Mouse (Mus musculus): ENCODE results near the gene Tra2b. TPM values are rescaled to one million over a fixed set of nuclear protein-coding genes. Genes with fewer than 3 reads are reported as not detected.
"Not testable (repeated sequence)": the region's sequence is repeated elsewhere in the genome, so short reads cannot be mapped to it uniquely, and the experiment has no call there.

Tra2b gene
- polyA plus RNA-seq, 1 experiment from 2014 or later = 132 TPM

DNA sequence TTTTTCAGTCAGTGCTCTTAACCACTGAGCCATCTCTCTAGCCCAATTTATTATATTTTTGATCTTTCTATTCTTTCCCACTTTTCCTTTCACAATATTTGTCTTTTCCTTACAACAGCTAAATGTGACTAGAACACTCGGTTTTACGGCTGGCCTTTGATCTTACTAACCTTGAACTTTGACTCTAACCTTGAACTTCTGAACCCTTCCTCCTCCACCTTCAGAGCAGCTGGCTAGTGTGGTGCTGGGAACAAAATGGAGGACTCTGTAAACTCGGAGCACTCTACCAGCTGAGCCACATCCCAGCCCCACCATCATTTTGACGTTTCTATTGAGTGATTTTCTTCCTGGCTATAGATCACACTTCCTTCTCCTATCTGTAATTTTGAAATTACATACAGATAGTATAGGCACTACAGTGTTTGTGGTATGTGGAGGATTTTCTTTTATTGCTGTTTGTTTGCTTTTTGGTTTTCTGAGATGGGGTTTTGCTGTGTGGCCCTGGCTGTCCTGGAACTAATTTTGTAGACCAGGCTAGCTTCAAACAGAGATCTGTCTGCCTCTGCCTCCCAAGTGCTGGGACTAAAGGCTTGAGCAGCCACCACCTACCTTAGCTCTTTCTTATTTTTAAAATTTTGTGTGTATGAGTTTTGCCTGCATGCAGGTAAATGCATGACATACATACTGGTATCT lies 26.7 kb downstream of the Tra2b start:
- Histone ChIP-seq H3K4me2 (replicated peaks; ENCODE audit: low read depth) (no peak overlapping the region), H3K4me3 (ENCODE audit: low read depth, low read length) (no peak overlapping the region), H3K27ac (ENCODE audit: low read depth, low read length) (no peak overlapping the region), H3K4me1 (replicated peaks; ENCODE audit: control insufficient read depth, insufficient read depth, low read length) (no peaks in the 10 kb centered on the region), H3K9me3 (ENCODE audit: control insufficient read depth) (no peaks in the 10 kb centered on the region), H3K27me3 (replicated peaks; ENCODE audit: control insufficient read depth, insufficient read depth, low read length) (no peaks in the 10 kb centered on the region), H3K9ac (ENCODE audit: low read depth, low read length) (no peak overlapping the region), H3K36me3 (ENCODE audit: control insufficient read depth, insufficient read depth) (peaks cover 24% of the 10 kb centered on the region)
- 67% methylated on average over 4 of the region's 4 CpGs for WGBS
- ATAC-seq = no peak
- no peak for TF ChIP-seq CTCF (IDR thresholded peaks at IDR 0.05; ENCODE audit: low read depth)

DNA sequence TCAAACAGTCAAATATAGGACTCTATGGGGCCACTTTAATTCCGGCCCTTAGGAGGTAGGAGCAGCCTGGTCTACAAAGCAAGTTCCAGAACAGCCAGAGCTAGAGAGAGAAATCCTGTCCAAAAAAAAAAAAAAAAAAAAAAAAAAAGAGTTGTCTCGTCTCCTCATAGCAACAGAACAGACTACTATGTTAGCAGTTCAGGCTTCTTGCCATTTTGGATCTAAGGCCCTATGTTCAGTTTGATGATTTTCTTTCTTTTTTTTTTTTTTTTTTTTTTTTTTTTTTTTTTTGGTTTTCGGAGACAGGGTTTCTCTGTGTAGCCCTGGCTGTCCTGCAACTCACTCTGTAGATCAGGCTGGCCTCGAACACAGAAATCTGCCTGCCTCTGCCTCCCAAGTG lies 27.4 kb downstream of the Tra2b start:
- H3K9ac ChIP-seq (ENCODE audit: low read depth, low read length); H3K4me3 ChIP-seq (ENCODE audit: low read depth, low read length); H3K4me1 ChIP-seq (replicated peaks; ENCODE audit: control insufficient read depth, insufficient read depth, low read length); H3K9me3 ChIP-seq (ENCODE audit: control insufficient read depth); ATAC-seq; H3K27ac ChIP-seq (ENCODE audit: low read depth, low read length); H3K4me2 ChIP-seq (replicated peaks; ENCODE audit: low read depth); H3K27me3 ChIP-seq (replicated peaks; ENCODE audit: control insufficient read depth, insufficient read depth, low read length): not testable (repeated sequence)
- peaks cover 18% of the 10 kb centered on the region for H3K36me3 ChIP-seq (ENCODE audit: control insufficient read depth, insufficient read depth)
- WGBS = 82% methylated on average over 4 of the region's 4 CpGs

DNA sequence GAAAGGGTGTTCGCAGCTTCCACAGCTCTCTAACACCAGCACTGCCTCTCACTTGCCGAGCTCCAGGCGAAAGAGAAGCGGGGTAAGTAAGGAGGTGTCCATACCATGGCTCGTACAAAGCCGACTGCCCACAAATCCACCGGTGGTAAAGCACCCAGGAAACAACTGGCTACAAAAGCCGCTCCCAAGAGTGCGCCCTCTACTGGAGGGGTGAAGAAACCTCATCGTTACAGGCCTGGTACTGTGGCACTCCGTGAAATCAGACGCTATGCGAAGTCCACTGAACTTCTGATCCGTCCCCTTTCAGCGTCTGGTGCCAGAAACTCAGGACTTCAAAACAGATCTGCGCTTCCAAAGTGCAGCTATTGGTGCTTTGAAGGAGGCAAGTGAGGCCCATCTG lies 29.0 kb downstream of the Tra2b start:
- H3K9me3 ChIP-seq (ENCODE audit: control insufficient read depth) = no peaks in the 10 kb centered on the region
- WGBS = 90% methylated on average over 16 of the region's 16 CpGs
- peak; percentile 52 for TF ChIP-seq CTCF (IDR thresholded peaks at IDR 0.05; ENCODE audit: low read depth)
- no peak overlapping the region for H3K27ac ChIP-seq (ENCODE audit: low read depth, low read length)
- no peak overlapping the region for H3K4me3 ChIP-seq (ENCODE audit: low read depth, low read length)
- no peak for ATAC-seq
- H3K27me3 ChIP-seq (replicated peaks; ENCODE audit: control insufficient read depth, insufficient read depth, low read length) = no peaks in the 10 kb centered on the region
- no peaks in the 10 kb centered on the region for H3K4me1 ChIP-seq (replicated peaks; ENCODE audit: control insufficient read depth, insufficient read depth, low read length)
- peaks cover 7% of the 10 kb centered on the region for H3K36me3 ChIP-seq (ENCODE audit: control insufficient read depth, insufficient read depth)
- no peak overlapping the region for H3K4me2 ChIP-seq (replicated peaks; ENCODE audit: low read depth)
- H3K9ac ChIP-seq (ENCODE audit: low read depth, low read length) = no peak overlapping the region

DNA sequence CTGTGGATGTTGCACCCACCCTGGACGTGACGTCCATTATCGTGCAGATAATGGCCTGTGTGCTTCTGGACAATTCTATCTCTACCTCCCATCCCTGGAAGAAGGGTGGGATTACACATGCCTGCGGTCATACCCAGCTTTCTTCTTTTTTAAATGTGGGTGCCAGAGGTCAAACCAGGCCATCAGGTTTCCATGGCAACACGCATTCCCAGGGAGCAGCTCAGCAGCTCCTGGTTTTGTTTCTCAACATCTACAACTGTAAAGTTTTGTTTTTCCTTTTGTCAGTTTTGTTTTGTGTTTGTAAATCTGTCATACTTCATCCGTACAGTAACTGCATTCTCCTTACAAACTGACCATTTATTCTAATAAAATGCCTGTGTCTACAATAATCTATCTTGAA lies 31.3 kb downstream of the Tra2b start:
- no peaks in the 10 kb centered on the region for H3K27me3 ChIP-seq (replicated peaks; ENCODE audit: control insufficient read depth, insufficient read depth, low read length)
- no peak for TF ChIP-seq CTCF (IDR thresholded peaks at IDR 0.05; ENCODE audit: low read depth)
- H3K27ac ChIP-seq (ENCODE audit: low read depth, low read length) = no peak overlapping the region
- WGBS = 55% methylated on average over 6 of the region's 6 CpGs
- no peaks in the 10 kb centered on the region for H3K4me1 ChIP-seq (replicated peaks; ENCODE audit: control insufficient read depth, insufficient read depth, low read length)
- no peaks in the 10 kb centered on the region for H3K36me3 ChIP-seq (ENCODE audit: control insufficient read depth, insufficient read depth)
- no peaks in the 10 kb centered on the region for H3K9me3 ChIP-seq (ENCODE audit: control insufficient read depth)
- no peak overlapping the region for H3K9ac ChIP-seq (ENCODE audit: low read depth, low read length)
- H3K4me3 ChIP-seq (ENCODE audit: low read depth, low read length) = no peak overlapping the region
- no peak for ATAC-seq
- H3K4me2 ChIP-seq (replicated peaks; ENCODE audit: low read depth) = no peak overlapping the region

DNA sequence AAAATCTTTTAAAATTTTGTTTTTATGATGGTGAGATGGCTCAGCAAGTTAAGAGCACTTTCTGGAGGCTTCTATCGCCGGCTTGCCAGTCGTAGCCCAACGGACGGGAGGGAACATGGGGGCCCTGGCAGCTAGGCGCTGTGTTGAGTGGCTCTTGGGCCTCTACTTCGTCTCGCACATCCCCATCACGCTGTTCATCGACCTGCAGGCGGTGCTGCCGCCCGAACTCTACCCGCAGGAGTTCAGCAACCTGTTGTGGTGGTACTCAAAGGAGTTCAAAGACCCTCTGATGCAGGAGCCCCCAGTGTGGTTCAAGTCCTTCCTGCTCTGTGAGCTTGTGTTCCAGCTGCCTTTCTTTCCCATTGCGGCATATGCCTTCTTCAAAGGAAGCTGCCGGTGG lies 35.5 kb downstream of the Tra2b start:
- not testable (repeated sequence) for H3K27ac ChIP-seq (ENCODE audit: low read depth, low read length); H3K27me3 ChIP-seq (replicated peaks; ENCODE audit: control insufficient read depth, insufficient read depth, low read length); H3K4me1 ChIP-seq (replicated peaks; ENCODE audit: control insufficient read depth, insufficient read depth, low read length); H3K36me3 ChIP-seq (ENCODE audit: control insufficient read depth, insufficient read depth); ATAC-seq; H3K4me2 ChIP-seq (replicated peaks; ENCODE audit: low read depth); H3K4me3 ChIP-seq (ENCODE audit: low read depth, low read length); H3K9me3 ChIP-seq (ENCODE audit: control insufficient read depth); H3K9ac ChIP-seq (ENCODE audit: low read depth, low read length)
- WGBS = 84% methylated on average over 16 of the region's 16 CpGs

DNA sequence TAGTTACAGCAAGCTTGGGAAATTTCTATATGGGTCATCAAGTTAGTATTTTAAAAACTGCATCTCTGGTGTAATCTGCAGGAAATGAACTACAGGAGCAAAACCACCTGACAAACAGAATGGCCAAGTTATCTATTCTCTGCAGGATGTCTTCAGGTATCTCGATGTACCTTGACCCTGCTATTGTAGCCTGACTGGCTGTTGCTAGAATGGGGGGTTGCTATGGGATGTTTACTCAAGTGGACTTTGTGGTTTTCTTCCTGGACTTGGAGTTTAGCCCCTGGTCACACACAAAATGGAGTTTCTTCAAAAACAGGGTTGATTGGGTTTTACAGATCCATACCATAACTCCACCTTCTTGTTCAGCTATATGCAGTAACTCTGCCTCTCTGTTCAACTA lies 62.3 kb downstream of the Tra2b start:
- H3K36me3 ChIP-seq (ENCODE audit: control insufficient read depth, insufficient read depth) = no peaks in the 10 kb centered on the region
- no peaks in the 10 kb centered on the region for H3K4me1 ChIP-seq (replicated peaks; ENCODE audit: control insufficient read depth, insufficient read depth, low read length)
- no peak overlapping the region for H3K4me2 ChIP-seq (replicated peaks; ENCODE audit: low read depth)
- no peak overlapping the region for H3K27ac ChIP-seq (ENCODE audit: low read depth, low read length)
- 53% methylated on average over 1 of the region's 1 CpGs for WGBS
- peak; percentile 79 for ATAC-seq
- H3K9me3 ChIP-seq (ENCODE audit: control insufficient read depth) = peaks cover 9% of the 10 kb centered on the region; the same call in 1 of the 2 replicates
- H3K4me3 ChIP-seq (ENCODE audit: low read depth, low read length) = no peak overlapping the region
- TF ChIP-seq CTCF (IDR thresholded peaks at IDR 0.05; ENCODE audit: low read depth) = no peak
- no peak overlapping the region for H3K9ac ChIP-seq (ENCODE audit: low read depth, low read length)
- H3K27me3 ChIP-seq (replicated peaks; ENCODE audit: control insufficient read depth, insufficient read depth, low read length) = no peaks in the 10 kb centered on the region

DNA sequence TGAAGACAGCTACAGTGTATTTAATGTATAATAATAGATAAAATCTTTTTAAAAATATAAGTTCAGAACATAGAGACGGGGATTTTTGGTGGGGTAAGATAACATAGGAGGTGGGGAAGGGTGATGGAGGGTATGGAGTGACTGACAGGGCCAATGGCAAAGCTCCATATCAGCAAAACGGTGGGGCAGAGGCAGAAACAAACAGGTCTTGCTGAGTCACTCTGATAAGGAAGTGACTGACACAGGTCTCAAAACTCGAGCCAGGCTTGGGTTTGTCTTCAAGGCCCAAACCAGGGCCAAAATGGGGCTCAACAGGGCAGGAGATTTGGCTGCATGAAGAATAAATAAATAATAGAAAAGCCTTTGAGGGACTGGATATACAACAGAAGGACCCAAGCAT lies 63.9 kb downstream of the Tra2b start:
- no peak for TF ChIP-seq CTCF (IDR thresholded peaks at IDR 0.05; ENCODE audit: low read depth)
- H3K36me3 ChIP-seq (ENCODE audit: control insufficient read depth, insufficient read depth) = no peaks in the 10 kb centered on the region
- no peak overlapping the region for H3K4me3 ChIP-seq (ENCODE audit: low read depth, low read length)
- H3K4me2 ChIP-seq (replicated peaks; ENCODE audit: low read depth) = no peak overlapping the region
- peaks cover 6% of the 10 kb centered on the region; the same call in 1 of the 2 replicates for H3K9me3 ChIP-seq (ENCODE audit: control insufficient read depth)
- 50% methylated on average over 3 of the region's 3 CpGs for WGBS
- no peak for ATAC-seq
- H3K27ac ChIP-seq (ENCODE audit: low read depth, low read length) = no peak overlapping the region
- no peak overlapping the region for H3K9ac ChIP-seq (ENCODE audit: low read depth, low read length)
- H3K27me3 ChIP-seq (replicated peaks; ENCODE audit: control insufficient read depth, insufficient read depth, low read length) = no peaks in the 10 kb centered on the region
- H3K4me1 ChIP-seq (replicated peaks; ENCODE audit: control insufficient read depth, insufficient read depth, low read length) = no peaks in the 10 kb centered on the region

All from intestine, postnatal 0 days (tissue).